Mouse (Mus musculus) mesoderm, embryonic 11.5 days (tissue): ENCODE measurements around the gene Plin2.
"Not testable (repeated sequence)": the region's sequence is repeated elsewhere in the genome, so short reads cannot be mapped to it uniquely, and the experiment has no call there.

ENCODE experiments used
- DNase-seq: peaks from one replicate; pipeline ENCODE4 v3.0.0-alpha.2; 2012; ENCODE audit warnings: low read depth, low spot score

Gene Plin2

DNA sequence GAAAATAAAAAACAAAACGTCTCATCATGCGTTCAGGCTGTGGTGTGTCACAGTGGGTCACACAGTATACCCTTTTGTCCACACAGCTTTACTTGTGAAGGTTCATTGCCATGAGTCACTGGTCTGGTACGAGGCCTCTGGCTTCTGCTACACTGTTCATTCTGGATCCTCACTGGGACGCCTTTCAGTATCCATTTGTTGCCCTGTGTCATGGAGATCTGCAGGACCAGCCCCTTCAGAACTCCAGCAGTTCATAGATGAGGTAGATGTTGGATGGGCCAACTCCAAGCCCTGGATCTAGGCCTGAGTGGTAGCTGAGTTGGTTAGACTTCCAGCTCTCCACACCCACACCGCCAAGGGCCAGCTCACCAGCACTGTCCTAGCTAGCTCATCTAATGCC, 13.9 kb upstream of the Plin2 start:
- no peak for DNase-seq

DNA sequence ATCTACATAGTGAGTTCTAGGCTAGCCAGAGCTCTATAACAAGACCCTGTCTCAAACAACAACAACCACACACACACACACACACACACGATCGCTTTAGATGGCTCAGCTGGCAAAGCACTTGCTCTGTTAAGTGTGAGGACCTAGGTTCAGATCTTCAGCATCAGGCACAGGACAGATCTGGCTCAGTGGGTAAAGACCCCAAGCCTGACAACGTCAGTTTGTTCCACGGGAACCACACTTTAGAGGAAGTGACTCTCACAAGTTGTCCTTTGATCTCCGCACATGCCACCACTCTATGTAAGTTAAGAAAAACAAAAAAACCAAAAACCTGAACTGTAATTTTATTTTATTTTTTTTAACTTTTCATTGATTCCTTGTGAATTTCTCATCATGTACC, 13.4 kb upstream of the Plin2 start:
- DNase-seq: no peak

DNA sequence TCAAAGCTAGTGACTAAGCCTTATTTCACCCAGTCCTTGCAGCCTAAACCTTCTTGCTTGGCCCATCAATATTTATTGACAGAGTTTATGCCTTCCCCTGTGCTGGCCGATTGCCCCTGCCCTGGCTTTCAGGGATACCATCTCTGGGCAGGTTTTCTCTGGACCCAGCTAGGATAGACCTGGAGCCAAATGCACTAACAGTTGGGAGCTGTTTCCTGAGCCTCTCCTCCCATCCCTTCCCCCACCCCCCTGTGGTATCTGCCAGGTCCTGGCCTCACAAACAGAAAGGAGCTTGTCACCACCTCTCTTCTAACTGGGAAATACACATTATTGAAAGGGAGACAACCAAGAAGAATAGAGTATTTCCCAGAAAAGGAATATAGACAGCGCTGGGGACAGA, 12.0 kb upstream of the Plin2 start:
- no peak for DNase-seq

DNA sequence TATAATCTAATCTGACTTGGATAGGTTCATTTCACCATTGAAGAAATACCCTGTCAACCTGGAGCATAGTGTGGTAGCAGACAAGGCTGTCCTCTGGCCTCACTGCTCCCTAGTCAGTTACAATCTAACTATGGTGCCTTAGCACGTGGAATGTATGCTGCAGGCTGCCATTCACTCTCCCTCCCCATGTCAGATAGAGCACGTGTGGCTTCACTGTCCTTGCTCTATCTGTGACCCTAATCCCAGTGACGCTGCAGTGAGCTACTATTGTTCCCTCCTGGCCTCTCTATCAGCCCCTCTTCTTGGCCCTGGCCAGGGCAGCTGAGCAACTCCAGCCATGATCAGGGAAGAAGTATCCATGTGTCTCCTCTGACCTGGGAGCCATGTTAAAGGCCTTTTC, 11.6 kb upstream of the Plin2 start:
- no peak for DNase-seq

DNA sequence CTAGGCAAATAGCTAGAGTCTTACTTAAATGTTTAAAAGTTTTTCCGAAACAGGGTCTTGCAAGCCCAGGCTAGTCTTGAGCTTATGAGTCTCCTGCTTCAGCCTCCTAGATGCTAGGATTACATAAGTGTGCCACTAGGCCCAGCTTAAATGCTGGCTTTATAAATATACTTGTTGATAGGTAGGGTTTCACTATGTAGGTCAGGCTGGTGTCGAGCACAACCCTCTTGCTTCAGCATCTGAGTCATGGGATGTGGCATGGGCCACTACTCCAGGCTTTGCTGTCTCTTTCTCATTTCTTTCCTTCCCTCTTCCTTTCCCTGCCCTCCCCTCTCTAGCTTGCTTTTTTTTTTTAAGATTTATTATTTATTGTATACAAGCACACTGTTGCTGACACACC, 9.8 kb upstream of the Plin2 start:
- DNase-seq: no peak

DNA sequence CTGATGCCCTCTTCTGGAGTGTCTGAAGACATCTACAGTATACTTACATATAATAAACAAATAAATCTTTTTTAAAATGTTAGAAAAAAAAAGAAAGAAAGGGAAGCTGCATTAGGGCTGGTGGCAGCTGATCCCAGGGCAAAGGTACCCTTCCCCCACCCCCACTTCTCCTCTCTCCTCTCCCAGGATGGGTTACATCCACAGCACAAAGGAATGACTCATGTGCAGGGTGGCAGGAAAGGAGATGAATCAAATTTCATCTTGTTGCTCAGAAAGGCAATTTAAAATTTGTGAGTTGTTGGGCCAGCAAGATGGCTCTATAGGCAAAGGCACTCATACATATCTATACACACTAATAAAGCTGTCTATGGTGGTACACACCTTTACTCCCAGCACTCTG, 6.9 kb upstream of the Plin2 start:
- DNase-seq: no peak

DNA sequence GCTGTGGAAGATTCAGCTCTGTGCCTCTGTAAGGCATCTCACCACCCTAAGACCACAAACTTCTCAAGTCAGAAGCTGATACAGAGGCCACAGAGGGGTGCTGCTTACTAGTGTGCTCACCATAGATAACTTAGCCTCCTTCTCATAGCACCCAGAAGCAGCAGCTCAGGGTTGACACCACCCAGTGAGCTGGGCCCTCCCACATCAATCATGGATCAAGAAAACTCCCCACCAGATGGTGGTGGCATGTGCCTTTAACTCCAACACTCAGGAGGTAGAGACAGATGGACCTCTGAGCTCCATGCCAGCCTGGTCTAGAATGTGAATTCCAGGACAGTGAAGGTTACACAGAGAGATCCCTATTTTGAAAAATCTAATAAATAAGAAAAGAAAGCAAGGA, 4.9 kb upstream of the Plin2 start:
- not testable (repeated sequence) for DNase-seq

DNA sequence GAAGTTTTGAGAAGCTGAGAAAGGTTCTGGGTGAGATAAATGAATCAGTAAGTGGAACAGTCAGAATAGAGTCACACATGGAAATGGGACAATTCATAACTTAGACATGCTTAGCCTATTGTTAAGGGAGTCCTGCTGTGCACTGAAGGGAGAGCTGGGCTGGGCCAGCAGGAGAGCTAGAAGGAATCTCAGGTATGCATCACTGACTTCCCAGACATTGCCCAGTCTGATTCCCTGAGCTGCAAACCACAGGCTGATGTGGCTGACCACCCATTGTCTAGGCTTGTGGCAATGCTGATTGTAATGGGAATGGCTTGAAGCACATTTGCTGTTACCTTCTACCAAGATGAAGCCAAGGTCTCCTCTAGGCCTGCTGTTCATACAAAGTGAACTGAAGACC, 4.3 kb upstream of the Plin2 start:
- DNase-seq: not testable (repeated sequence)

DNA sequence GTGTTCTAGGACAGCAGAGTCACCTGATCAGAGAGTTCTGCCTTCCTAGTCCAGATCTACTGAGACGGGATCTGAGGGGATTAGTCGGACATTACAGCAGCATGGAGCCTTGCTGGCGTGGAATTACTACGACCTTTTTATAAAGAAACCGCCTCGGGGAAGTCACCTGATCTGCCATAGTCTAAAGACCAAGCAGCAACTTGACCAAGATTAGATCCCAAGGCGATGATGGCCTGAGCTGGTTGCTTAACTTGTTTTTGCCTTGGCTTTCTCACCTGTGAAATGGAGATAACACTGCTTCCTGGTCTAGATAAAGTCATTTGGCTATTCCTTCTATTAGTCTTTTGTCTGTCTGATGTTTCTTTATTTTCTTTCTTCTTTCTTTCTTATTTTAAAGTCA, 2.6 kb upstream of the Plin2 start:
- DNase-seq: no peak

DNA sequence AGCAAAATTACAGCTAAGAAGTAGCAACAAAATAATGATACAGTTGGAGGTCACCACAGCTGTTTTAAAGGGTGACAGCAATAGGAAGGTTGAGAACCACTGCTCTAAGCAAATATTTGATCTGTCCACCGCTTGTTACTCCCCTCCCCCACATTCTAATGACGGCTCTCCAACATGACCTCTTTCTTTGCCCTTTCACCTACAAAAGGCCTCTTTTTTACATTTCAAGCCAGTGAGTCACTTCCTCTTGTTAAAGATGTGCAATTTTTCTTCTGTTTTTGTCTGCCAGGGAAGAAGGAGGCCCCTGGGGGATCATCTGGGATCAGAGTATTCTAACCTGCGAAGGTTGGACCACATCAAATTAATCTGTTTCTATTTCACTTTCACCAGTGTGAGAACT, 1.9 kb upstream of the Plin2 start:
- DNase-seq: no peak

DNA sequence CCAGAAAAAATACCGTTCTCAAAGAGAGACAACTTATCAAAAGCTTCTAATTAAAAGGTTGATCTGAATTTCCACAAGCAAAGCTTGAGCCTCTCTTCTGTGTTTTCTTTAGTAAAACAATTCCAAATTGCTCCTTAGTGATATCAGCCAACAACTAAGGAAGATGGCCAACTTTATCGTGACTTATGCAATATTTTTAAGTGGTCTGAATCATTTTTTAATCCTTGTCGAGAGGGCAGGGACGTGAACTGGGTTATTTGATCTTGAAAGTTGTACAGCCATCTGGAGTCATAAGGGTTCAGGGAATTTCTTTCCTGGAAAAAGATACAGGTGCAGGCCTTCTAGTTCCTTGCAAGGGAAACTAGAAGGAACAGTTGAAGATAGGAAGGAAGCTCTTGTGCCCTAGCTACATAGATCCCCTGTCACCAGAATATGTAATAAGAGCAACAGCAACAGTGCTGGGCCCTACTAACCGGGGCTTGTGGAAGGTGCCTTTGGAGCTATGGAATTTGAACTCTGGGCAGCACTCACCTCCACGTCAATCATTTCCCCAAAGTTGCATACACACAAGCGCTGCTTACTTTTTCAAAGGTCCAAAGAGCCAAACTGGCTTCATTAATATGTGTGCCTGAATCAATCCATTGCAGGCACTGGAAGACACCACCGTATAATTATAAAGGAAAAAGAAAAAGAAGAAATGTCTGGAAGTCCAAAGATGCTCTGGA, 884 bp upstream of the Plin2 start:
- no peak for DNase-seq

DNA sequence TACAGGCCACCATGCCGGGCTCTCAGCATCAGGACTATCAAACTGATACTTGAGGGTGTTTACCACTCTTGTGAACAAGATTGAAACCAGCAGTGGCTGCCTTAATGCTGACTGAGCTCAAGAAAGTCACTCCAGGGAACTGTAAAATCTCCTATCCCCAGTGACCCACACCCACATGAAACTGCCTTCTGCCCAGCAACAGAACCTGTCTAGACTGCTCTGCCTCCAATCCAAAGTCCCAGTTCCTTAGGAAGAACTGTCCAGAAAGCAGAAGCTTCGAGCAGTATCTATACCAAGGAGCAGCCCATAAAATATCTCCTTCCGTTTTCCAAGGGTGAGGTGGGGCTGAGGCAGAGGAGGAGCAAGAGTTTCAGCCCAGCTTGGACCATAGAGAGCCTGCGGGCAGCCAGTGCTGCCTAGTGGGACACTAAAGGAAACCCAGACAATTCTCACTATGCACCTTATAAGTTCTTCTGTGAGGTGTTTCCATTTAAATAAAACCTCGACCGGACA, 563 bp downstream of the Plin2 start:
- not testable (repeated sequence) for DNase-seq

DNA sequence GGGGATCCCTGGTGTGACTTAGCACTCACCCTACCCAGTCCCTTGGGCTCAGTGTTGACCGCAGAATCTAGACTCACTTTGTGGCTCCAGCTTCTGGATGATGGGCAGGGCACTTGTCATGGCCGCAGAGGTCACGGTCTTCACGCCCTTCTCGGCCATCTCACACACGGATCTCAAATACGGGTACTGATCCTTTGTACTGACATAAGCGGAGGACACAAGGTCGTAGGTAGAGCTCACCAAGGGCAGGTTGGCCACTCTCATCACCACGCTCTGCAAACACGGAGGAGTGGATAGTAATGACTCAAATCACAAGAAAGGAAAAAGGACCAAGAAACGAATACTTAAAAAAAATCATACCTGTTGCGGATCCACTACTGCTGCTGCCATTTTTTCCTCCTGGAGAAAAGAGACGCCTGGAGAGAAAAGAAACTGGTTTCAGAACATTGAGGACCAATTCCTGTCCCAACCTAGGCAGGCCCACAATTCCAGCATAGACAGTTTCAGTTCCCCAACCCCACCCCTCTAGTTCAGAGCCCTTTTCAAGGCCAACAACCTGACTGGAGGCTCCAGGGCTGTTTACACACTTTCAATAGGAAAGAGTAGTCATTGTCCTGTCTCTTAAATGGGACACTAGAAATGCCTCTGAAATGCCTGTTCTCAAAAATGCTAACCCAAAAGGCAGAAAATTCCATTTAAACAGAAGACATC, 1.4 kb downstream of the Plin2 start:
- DNase-seq: no peak

DNA sequence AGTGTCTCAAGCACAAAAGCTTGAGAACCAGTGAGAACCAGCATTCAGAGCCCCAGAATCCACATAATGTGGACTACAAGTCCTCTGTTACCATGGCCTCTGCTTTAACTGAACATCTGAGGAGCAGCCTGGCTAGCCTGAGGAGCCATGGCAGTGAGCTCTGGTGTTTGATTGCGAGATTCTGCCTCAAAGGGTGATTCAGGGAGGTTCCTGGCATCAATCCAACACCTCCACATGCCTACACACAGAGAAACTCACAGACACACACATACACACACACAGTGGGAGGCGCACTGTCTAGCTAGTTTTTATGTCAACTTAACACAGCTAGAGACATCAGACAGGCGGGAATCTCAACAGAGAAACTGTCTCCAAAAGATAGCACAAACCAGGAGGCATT, 4.3 kb downstream of the Plin2 start:
- no peak for DNase-seq

DNA sequence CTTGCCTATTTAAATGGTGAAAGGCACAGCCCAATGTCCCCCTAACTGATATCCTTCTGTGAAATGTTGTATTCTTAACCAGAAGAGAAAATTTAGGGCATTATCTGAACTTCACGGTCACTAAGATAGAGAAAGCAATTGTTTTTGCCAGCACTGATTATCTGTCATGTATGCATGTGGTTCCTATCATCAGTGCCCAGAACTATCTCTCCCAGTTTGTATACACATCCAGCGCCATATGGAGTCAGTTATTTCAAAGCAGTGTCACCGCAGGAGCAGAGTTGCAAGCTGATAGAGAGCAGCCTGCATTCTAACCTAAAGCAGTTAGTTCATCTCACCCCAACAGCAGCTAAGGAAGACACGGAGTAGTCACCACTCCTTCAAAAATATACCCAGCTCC, 5.9 kb downstream of the Plin2 start:
- DNase-seq: no peak

DNA sequence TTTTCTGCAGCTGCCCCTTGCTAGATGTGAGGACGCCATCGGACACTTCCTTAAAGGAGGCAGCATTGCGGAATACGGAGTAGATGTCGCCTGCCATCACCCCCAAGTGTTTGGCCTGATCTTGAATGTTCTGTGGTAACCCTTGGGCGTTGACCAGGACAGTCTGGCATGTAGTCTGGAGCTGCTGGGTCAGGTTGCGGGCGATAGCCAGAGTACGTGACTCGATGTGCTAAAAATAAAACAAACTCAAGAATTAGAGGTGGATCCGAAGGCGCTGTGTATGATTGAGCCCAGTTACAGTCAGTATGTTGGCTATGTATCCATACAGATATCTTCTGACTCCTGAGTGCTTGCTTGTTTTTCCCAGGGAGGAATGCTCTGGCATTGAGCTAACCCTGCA, 12.7 kb downstream of the Plin2 start:
- DNase-seq: no peak

DNA sequence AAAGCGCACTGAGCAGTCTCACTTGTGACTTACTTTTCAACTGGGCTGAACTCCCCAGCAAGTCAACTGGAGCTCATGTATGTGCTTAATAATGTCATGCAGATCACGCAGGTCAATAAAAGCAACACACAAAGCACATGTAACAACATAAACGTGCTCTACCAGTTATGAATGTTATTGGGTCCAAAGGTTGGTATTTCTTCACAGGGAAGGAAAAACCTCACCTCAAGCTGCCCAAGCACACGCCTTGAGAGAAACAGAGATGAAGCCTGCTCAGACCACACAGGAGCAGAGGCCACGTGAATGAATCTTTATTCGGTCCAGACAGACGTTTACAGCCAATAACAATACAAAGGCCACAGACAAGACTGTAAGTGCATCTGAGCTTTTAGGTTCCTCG, 13.4 kb downstream of the Plin2 start:
- not testable (repeated sequence) for DNase-seq

DNA sequence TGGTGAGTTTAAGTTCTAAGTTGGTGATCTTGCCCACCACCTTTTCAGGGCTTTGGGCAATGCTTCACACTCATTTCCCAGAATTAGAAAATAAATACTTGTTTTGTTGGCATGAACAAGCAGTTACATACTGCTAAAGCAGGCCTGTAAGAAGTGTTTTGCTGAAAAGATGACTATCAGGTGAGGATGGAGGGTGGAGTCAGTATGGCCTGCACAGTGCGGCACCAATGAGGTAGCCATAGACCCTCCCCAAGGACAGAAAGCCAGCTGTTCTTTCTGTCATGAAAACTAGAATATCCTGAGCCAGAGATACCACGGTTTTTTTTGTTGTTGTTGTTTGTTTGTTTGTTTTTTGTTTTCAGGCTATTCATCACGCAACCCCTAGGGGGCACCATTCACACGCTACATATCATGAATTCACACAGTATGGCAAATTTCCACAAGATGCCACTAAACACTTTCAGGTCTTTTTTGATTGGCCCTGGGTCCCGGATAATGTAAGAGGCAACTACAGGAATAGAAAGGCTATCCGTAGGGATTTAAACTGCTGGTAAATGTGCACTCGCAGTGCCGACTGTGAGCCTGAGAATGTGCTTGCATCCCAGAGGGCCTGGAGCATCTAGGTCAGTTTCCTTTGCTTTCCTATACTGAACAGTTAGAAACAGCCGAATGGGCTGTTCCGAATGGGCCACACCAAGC, 18.0 kb downstream of the Plin2 start:
- DNase-seq: no peak

DNA sequence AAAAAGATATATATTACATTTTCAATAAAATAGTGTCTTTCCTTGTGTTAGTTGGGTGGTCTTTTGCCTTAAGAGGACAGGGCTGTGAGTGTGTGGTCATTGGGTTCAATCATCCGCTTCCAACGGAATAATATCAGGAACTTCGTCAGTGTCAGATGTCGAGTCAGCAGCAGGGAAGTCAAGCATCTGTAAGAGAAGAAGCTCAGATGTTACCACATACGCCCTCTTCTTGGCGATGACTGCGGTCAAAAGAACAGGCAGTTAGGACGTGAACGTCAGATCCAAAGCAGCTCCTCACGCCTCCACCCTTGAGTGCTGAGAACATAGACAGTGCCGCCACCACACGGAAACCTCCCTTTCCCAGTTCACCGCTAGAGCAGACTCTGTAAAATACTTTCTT, 21.5 kb downstream of the Plin2 start:
- DNase-seq: not testable (repeated sequence)

DNA sequence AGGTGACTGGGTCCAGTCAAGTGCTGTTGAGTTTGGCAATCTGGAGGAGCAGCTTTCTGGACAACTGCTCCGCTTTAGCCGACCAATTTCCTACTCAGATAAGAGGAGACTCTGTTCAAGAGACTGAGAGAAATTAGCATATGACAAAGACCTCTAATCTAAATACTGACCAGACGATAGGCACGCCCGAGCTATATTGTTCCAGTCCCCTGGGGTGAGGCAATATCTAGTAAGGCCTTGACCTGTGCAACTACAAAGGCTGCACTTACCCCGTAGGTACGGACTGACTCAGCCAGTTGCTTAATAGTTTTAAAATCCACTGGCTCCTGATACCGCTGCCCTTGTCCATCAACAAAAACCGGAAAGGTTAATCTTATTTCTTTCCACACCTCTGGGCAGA, 32.3 kb downstream of the Plin2 start:
- DNase-seq: not testable (repeated sequence)

DNA sequence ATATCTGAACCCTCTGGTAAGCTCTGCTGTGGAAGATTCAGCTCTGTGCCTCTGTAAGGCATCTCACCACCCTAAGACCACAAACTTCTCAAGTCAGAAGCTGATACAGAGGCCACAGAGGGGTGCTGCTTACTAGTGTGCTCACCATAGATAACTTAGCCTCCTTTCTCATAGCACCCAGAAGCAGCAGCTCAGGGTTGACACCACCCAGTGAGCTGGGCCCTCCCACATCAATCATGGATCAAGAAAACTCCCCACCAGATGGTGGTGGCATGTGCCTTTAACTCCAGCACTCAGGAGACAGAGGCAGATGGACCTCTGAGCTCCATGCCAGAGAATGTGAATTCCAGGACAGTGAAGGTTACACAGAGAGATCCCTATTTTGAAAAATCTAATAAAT, 35.0 kb downstream of the Plin2 start:
- not testable (repeated sequence) for DNase-seq

DNA sequence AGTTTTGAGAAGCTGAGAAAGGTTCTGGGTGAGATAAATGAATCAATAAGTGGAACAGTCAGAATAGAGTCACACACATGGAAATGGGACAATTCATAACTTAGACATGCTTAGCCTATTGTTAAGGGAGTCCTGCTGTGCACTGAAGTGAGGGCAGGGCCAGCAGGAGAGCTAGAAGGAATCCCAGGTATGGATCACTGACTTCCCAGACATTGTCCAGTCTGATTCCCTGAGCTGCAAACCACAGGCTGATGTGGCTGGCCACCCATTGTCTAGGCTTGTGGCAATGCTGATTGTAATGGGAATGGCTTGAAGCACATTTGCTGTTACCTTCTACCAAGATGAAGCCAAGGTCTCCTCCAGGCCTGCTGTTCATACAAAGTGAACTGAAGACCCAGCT, 35.5 kb downstream of the Plin2 start:
- DNase-seq: not testable (repeated sequence)

DNA sequence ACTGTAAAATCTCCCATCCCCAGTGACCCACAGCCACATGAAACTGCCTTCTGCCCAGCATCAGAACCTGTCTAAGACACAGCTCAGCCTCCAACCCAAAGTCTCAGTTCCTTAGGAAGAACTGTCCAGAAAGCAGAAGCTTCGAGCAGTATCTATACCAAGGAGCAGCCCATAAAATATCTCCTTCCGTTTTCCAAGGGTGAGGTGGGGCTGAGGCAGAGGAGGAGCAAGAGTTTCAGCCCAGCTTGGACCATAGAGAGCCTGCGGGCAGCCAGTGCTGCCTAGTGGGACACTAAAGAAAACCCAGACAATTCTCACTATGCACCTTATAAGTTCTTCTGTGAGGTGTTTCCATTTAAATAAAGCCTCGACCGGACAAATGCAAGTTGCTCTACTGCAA, 37.3 kb downstream of the Plin2 start:
- not testable (repeated sequence) for DNase-seq
